8 mouse cellular contexts compared by ENCODE assay signal in the genomic region with DNA sequence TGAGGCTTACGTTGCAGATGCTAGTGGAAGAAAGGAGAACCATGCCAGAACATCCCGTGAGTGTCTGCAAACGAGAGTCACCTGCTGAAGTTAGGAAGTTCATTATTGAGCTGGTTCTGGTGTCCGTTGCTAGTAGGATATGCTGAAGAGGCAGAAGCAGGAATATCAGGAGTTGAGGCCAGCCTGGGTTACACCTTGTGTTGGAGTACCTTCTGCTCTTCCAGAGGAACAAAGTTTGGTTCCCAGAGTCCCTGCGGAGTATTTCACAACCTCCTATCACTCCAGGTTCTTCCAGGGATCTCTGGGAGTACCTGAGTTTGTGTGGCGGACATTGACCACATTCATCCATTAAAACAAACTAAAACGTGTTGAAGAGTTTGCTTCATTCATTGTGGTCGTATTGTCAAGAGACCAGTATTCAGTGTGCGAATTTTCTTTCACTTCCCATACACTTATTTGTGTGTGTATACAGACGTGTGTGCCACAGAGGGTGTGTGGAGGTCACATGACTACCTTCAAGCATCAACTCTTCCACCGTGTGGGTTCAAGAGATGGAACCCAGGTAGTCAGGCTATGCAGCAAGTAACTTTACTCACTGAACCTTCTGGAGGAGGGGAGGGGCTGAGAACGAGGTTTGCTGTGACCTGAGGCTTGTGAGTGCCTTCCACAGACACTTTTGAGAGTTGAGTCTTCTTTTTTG. TPM values are rescaled to one million over a fixed set of nuclear protein-coding genes. Genes with fewer than 3 reads are reported as not detected.
DNase-seq lines count a peak whose midpoint lies in the region; ATAC-seq and TF ChIP-seq lines count a peak whose summit lies in the region.

No protein-coding gene starts in this region.

- peaks cover 20% of the 10 kb centered on the region; the same call in 1 of the 2 replicates for H3K36me3 ChIP-seq in liver, adult 2 months (ENCODE audit: control insufficient read depth, insufficient read depth, low read length)
- H3K36me3 ChIP-seq in embryonic facial prominence, embryonic 13.5 days = peaks cover 35% of the 10 kb centered on the region
- H3K36me3 ChIP-seq in intestine, postnatal 0 days (ENCODE audit: control insufficient read depth, insufficient read depth) = peaks cover 26% of the 10 kb centered on the region
- peaks cover 35% of the 10 kb centered on the region for H3K36me3 ChIP-seq in neural tube, embryonic 13.5 days

- peak; percentile 71 for DNase-seq in liver, adult 2 months (ENCODE audit: extremely low read depth, low read depth, low spot score)
- DNase-seq in liver (no peak), adipocyte (ENCODE audit: low spot score) (no peak)
- no peak for DNase-seq in adrenal gland, postnatal 14 days
- DNase-seq in testis, postnatal 14 days (ENCODE audit: low spot score) = no peak

- peak overlapping the region; percentile 81 for H3K9ac ChIP-seq in liver, adult 2 months (ENCODE audit: low read depth, low read length)
- H3K9ac ChIP-seq in embryonic facial prominence, embryonic 13.5 days = peak overlapping the region; percentile 89
- H3K9ac ChIP-seq in intestine, postnatal 0 days (ENCODE audit: low read depth, low read length) = peak overlapping the region; percentile 81
- peak overlapping the region; percentile 92 for H3K9ac ChIP-seq in neural tube, embryonic 13.5 days

- no peak for ATAC-seq in embryonic facial prominence, embryonic 13.5 days (ENCODE audit: insufficient number of reproducible peaks, insufficient read depth, low FRiP score, low TSS enrichment, low read depth)
- no peak for ATAC-seq in intestine, postnatal 0 days
- no peak; the same call in 1 of the 2 replicates for ATAC-seq in neural tube, embryonic 13.5 days (ENCODE audit: low read depth)

- WGBS in liver, adult 2 months = 22% methylated on average over 12 of the region's 12 CpGs
- WGBS in embryonic facial prominence, embryonic 13.5 days = 52% methylated on average over 12 of the region's 12 CpGs
- WGBS in intestine, postnatal 0 days = 44% methylated on average over 12 of the region's 12 CpGs
- 60% methylated on average over 12 of the region's 12 CpGs for WGBS in neural tube, embryonic 13.5 days

- TF ChIP-seq CTCF in liver, adult 2 months (IDR thresholded peaks at IDR 0.05; ENCODE audit: low read depth, low read length) = no peak
- no peak for TF ChIP-seq CTCF in intestine, postnatal 0 days (IDR thresholded peaks at IDR 0.05; ENCODE audit: low read depth)

- H3K4me3 ChIP-seq in liver, adult 2 months (ENCODE audit: insufficient read depth, low read depth, low read length) = peak overlapping the region; percentile 76
- H3K4me3 ChIP-seq in embryonic facial prominence, embryonic 13.5 days = peak overlapping the region; percentile 66
- peak overlapping the region; percentile 68 for H3K4me3 ChIP-seq in intestine, postnatal 0 days (ENCODE audit: low read depth, low read length)
- H3K4me3 ChIP-seq in neural tube, embryonic 13.5 days = peak overlapping the region; percentile 67

- H3K9me3 ChIP-seq in embryonic facial prominence, embryonic 13.5 days = no peaks in the 10 kb centered on the region
- no peaks in the 10 kb centered on the region for H3K9me3 ChIP-seq in intestine, postnatal 0 days (ENCODE audit: control insufficient read depth)
- H3K9me3 ChIP-seq in neural tube, embryonic 13.5 days = no peaks in the 10 kb centered on the region

- no peaks in the 10 kb centered on the region for H3K27me3 ChIP-seq in liver, adult 2 months (ENCODE audit: control insufficient read depth, insufficient read depth, low read length)
- no peaks in the 10 kb centered on the region for H3K27me3 ChIP-seq in embryonic facial prominence, embryonic 13.5 days
- no peaks in the 10 kb centered on the region for H3K27me3 ChIP-seq in intestine, postnatal 0 days (replicated peaks; ENCODE audit: control insufficient read depth, insufficient read depth, low read length)
- H3K27me3 ChIP-seq in neural tube, embryonic 13.5 days = no peaks in the 10 kb centered on the region

- TF ChIP-seq POLR2A in liver, adult 2 months (IDR thresholded peaks at IDR 0.05; ENCODE audit: extremely low read depth, insufficient read depth, low read length) = no peak

- H3K4me2 ChIP-seq in embryonic facial prominence, embryonic 13.5 days = peak overlapping the region; percentile 85
- H3K4me2 ChIP-seq in intestine, postnatal 0 days (replicated peaks; ENCODE audit: low read depth) = peak overlapping the region; percentile 94
- H3K4me2 ChIP-seq in neural tube, embryonic 13.5 days = peak overlapping the region; percentile 89

- H3K4me1 ChIP-seq in liver, adult 2 months (ENCODE audit: control insufficient read depth, insufficient read depth, low read length) = peaks cover 7% of the 10 kb centered on the region
- H3K4me1 ChIP-seq in embryonic facial prominence, embryonic 13.5 days = peaks cover 27% of the 10 kb centered on the region
- peaks cover 8% of the 10 kb centered on the region; the same call in 1 of the 2 replicates for H3K4me1 ChIP-seq in intestine, postnatal 0 days (replicated peaks; ENCODE audit: control insufficient read depth, insufficient read depth, low read length)
- peaks cover 28% of the 10 kb centered on the region for H3K4me1 ChIP-seq in neural tube, embryonic 13.5 days (replicated peaks)

- H3K79me2 ChIP-seq in liver, adult 2 months (ENCODE audit: control insufficient read depth, insufficient read depth, low read length) = no peaks in the 10 kb centered on the region

- peak overlapping the region; percentile 34 for H3K27ac ChIP-seq in liver, adult 2 months (replicated peaks; ENCODE audit: insufficient read depth, low read depth, low read length)
- H3K27ac ChIP-seq in embryonic facial prominence, embryonic 13.5 days = peak overlapping the region; percentile 66; the same call in 1 of the 2 replicates
- peak overlapping the region; percentile 87 for H3K27ac ChIP-seq in intestine, postnatal 0 days (ENCODE audit: low read depth, low read length)
- H3K27ac ChIP-seq in neural tube, embryonic 13.5 days (replicated peaks) = peak overlapping the region; percentile 67

RNA-seq across cellular contexts. Expression of a gene that starts 6.6 kb away (rescaled TPM):
- 174 and 242 TPM in 2 replicates for total RNA-seq in liver, adult 2 months (2014; rRNA removed)
- polyA plus RNA-seq in liver, adult 2 months (2012; rRNA removed) = 113 and 145 TPM in 2 replicates
- 771 and 950 TPM in 2 replicates for polyA plus RNA-seq in embryonic facial prominence, embryonic 13.5 days (2015; fragmentation: Nextera tagmentation; extraction: Ambion mirVana)
- polyA plus RNA-seq in intestine, postnatal 0 days (2015; fragmentation: Nextera tagmentation; extraction: Ambion mirVana) = 500 and 505 TPM in 2 replicates
- 434 and 497 TPM in 2 replicates for polyA plus RNA-seq in neural tube, embryonic 13.5 days (2015; fragmentation: Nextera tagmentation; extraction: Ambion mirVana)
- total RNA-seq in adrenal gland, postnatal 14 days (2021) = 552 and 628 TPM in 2 replicates

RNA-seq across cellular contexts. Expression of a gene that starts 38.2 kb away (rescaled TPM):
- total RNA-seq in liver, adult 2 months (2014; rRNA removed) = 0.07 TPM in 1 of 2 replicates, not detected in the other
- not detected in 2 replicates for polyA plus RNA-seq in liver, adult 2 months (2012; rRNA removed)
- polyA plus RNA-seq in embryonic facial prominence, embryonic 13.5 days (2015; fragmentation: Nextera tagmentation; extraction: Ambion mirVana) = 5.8 and 6.7 TPM in 2 replicates
- polyA plus RNA-seq in intestine, postnatal 0 days (2015; fragmentation: Nextera tagmentation; extraction: Ambion mirVana) = 1.2 and 1.3 TPM in 2 replicates
- 1.2 and 1.5 TPM in 2 replicates for polyA plus RNA-seq in neural tube, embryonic 13.5 days (2015; fragmentation: Nextera tagmentation; extraction: Ambion mirVana)
- 0.30 and 0.86 TPM in 2 replicates for total RNA-seq in adrenal gland, postnatal 14 days (2021)

Comparison
In these comparisons a context has a peak if more than half of its experiments do, and no peak if none do; other contexts are left out.
1. H3K27ac ChIP-seq: peak in every context shown above with its lines; median percentile 87 in intestine, postnatal 0 days; 67 in neural tube, embryonic 13.5 days; 66 in embryonic facial prominence, embryonic 13.5 days; 34 in liver, adult 2 months.